Mouse (Mus musculus) MEL (cell line): Measurements from ENCODE around the gene March10. TPM values are rescaled to one million over a fixed set of nuclear protein-coding genes. Genes with fewer than 3 reads are reported as not detected.

ENCODE experiments used
- DNase-seq: peaks from one replicate; pipeline ENCODE4 v3.0.0; 2011; ENCODE audit warnings: low read depth, low spot score
- H3K27ac ChIP-seq: 2 replicates; pipeline ENCODE4 v1.5.1; 2012; ENCODE audit warnings: low read depth, mild to moderate bottlenecking, control low read depth, low read length, moderate library complexity; ENCODE audit not compliant: control insufficient read depth
- H3K27me3 ChIP-seq, 2 experiments: fragments of 150-350 bp in 1 of 2; sonication (generic) in 1 of 2; 2 replicates each; pipeline ENCODE4 v1.6.1; 2012; ENCODE audit warnings: low read length in 2 of 2, mild to moderate bottlenecking in 2 of 2, improper control_type of control experiment in 1 of 2, moderate library complexity in 1 of 2; ENCODE audit not compliant: insufficient read depth in 2 of 2, control insufficient read depth in 1 of 2
- H3K36me3 ChIP-seq, 2 experiments: 2 replicates each; pipeline ENCODE4 v1.6.1; 2012 to 2014; ENCODE audit warnings: low read length in 2 of 2, improper control_type of control experiment in 1 of 2, inconsistent platforms in 1 of 2, mild to moderate bottlenecking in 1 of 2; ENCODE audit not compliant: insufficient read depth in 2 of 2, control insufficient read depth in 1 of 2
- H3K4me1 ChIP-seq, 2 experiments: fragments of 150-350 bp in 1 of 2; sonication (generic) in 1 of 2; 2 replicates each; pipeline ENCODE4 v1.6.1; 2012; ENCODE audit warnings: low read length in 2 of 2, improper control_type of control experiment in 1 of 2, mild to moderate bottlenecking in 1 of 2; ENCODE audit not compliant: insufficient read depth in 2 of 2, control insufficient read depth in 1 of 2
- H3K4me3 ChIP-seq, 2 experiments: fragments of 150-350 bp in 1 of 2; sonication (generic) in 1 of 2; 2 replicates each; pipeline ENCODE4 v1.5.1; 2012; ENCODE audit warnings: low read depth in 2 of 2, low read length in 2 of 2, mild to moderate bottlenecking in 2 of 2, moderate library complexity in 2 of 2, control low read depth in 1 of 2, improper control_type of control experiment in 1 of 2; ENCODE audit not compliant: control insufficient read depth in 1 of 2, insufficient read depth in 1 of 2
- H3K79me2 ChIP-seq: 2 replicates; pipeline ENCODE4 v1.6.1; 2012; ENCODE audit warnings: mild to moderate bottlenecking, low read length, moderate library complexity; ENCODE audit not compliant: control insufficient read depth, poor library complexity, insufficient read depth
- H3K9ac ChIP-seq: 2 replicates; pipeline ENCODE4 v1.6.1; 2012; ENCODE audit warnings: low read depth, mild to moderate bottlenecking, control low read depth, low read length, moderate library complexity; ENCODE audit not compliant: control insufficient read depth, poor library complexity, severe bottlenecking
- H3K9me3 ChIP-seq: fragments of 150-350 bp; sonication (generic); replicated peaks from 2 replicates; pipeline ENCODE4 v1.6.1; 2012; ENCODE audit warnings: mild to moderate bottlenecking, low read length, improper control_type of control experiment, moderate library complexity; ENCODE audit not compliant: insufficient read depth
- BHLHE40 ChIP-seq: IDR thresholded peaks from 2 replicates; pipeline ENCODE4 v1.6.1; 2012; ENCODE audit warnings: low read depth, mild to moderate bottlenecking, inconsistent platforms, low read length, improper control_type of control experiment, borderline replicate concordance
- CTCF ChIP-seq, 3 experiments: IDR thresholded peaks in 2 of 3; conservative IDR thresholded peaks in 1 of 3; 2 replicates each; pipeline ENCODE4 v1.5.1; 2011 to 2012; ENCODE audit warnings: low read length in 3 of 3, low read depth in 2 of 3, mild to moderate bottlenecking in 2 of 3, improper control_type of control experiment in 1 of 3, inconsistent platforms in 1 of 3, mixed read lengths in 1 of 3, moderate library complexity in 1 of 3; ENCODE audit not compliant: control insufficient read depth in 1 of 3, insufficient read depth in 1 of 3, poor library complexity in 1 of 3, severe bottlenecking in 1 of 3
- E2F4 ChIP-seq: IDR thresholded peaks from 2 replicates; pipeline ENCODE4 v1.6.1; 2011; ENCODE audit warnings: low read depth, low read length, improper control_type of control experiment, borderline replicate concordance
- EP300 ChIP-seq, 2 experiments: IDR thresholded peaks; 2 replicates each; pipeline ENCODE4 v1.6.1; 2011; ENCODE audit warnings: improper control_type of control experiment in 2 of 2, low read length in 2 of 2, low read depth in 1 of 2, mild to moderate bottlenecking in 1 of 2
- ETS1 ChIP-seq: IDR thresholded peaks from 2 replicates; pipeline ENCODE4 v1.6.1; 2012; ENCODE audit warnings: low read depth, mild to moderate bottlenecking, inconsistent platforms, low read length, improper control_type of control experiment, moderate library complexity
- GABPA ChIP-seq: IDR thresholded peaks from 2 replicates; pipeline ENCODE4 v1.6.1; 2012; ENCODE audit warnings: low read depth, mild to moderate bottlenecking, inconsistent platforms, low read length, improper control_type of control experiment, moderate library complexity
- GATA1 ChIP-seq: IDR thresholded peaks from 2 replicates; pipeline ENCODE4 v1.6.1; 2011; ENCODE audit warnings: low read depth, low read length, improper control_type of control experiment
- JUND ChIP-seq: IDR thresholded peaks from 2 replicates; pipeline ENCODE4 v1.6.1; 2011; ENCODE audit warnings: low read depth, mild to moderate bottlenecking, improper control_type of control experiment, low read length
- MAFK ChIP-seq: IDR thresholded peaks from 2 replicates; pipeline ENCODE4 v1.6.1; 2011; ENCODE audit warnings: low read depth, mild to moderate bottlenecking, low read length, improper control_type of control experiment, borderline replicate concordance
- MAZ ChIP-seq: IDR thresholded peaks from 2 replicates; pipeline ENCODE4 v1.6.1; 2012; ENCODE audit warnings: low read depth, mild to moderate bottlenecking, inconsistent platforms, low read length, improper control_type of control experiment
- MXI1 ChIP-seq: IDR thresholded peaks from 2 replicates; pipeline ENCODE4 v1.6.1; 2011; ENCODE audit warnings: mild to moderate bottlenecking, low read depth, low read length, improper control_type of control experiment
- MYC ChIP-seq: IDR thresholded peaks from 2 replicates; pipeline ENCODE4 v1.6.1; 2011; ENCODE audit warnings: low read depth, mild to moderate bottlenecking, low read length, improper control_type of control experiment, moderate library complexity
- NELFE ChIP-seq: IDR thresholded peaks from 2 replicates; pipeline ENCODE4 v1.6.1; 2011; ENCODE audit warnings: low read depth, low read length, improper control_type of control experiment
- POLR2AphosphoS5 ChIP-seq: IDR thresholded peaks from 2 replicates; pipeline ENCODE4 v1.6.1; 2012; ENCODE audit warnings: low read depth, borderline replicate concordance, mild to moderate bottlenecking, inconsistent platforms, low read length, moderate library complexity, mixed read lengths
- RAD21 ChIP-seq: IDR thresholded peaks from 2 replicates; pipeline ENCODE4 v1.6.1; 2011; ENCODE audit warnings: mild to moderate bottlenecking, low read depth, low read length, improper control_type of control experiment
- RCOR1 ChIP-seq: IDR thresholded peaks from 2 replicates; pipeline ENCODE4 v1.6.1; 2012; ENCODE audit warnings: low read depth, mild to moderate bottlenecking, inconsistent platforms, low read length, improper control_type of control experiment
- TAL1 ChIP-seq: IDR thresholded peaks from 2 replicates; pipeline ENCODE4 v1.6.1; 2012; ENCODE audit warnings: mild to moderate bottlenecking, inconsistent platforms, low read length, moderate library complexity, mixed read lengths
- TBP ChIP-seq: IDR thresholded peaks from 2 replicates; pipeline ENCODE4 v1.8.0; 2011; ENCODE audit warnings: low read depth, low read length, improper control_type of control experiment
- ZC3H11A ChIP-seq: IDR thresholded peaks from 2 replicates; pipeline ENCODE4 v1.6.1; 2012; ENCODE audit warnings: low read depth, mild to moderate bottlenecking, inconsistent platforms, low read length, improper control_type of control experiment
- ZMIZ1 ChIP-seq: IDR thresholded peaks from 2 replicates; pipeline ENCODE4 v1.6.1; 2012; ENCODE audit warnings: low read depth, mild to moderate bottlenecking, inconsistent platforms, low read length, improper control_type of control experiment, moderate library complexity
- polyA plus RNA-seq, 2 experiments: library from polyadenylated mRNA; stranded (reverse) in 1 of 2; unstranded in 1 of 2; fragments of >175 nt in 1 of 2; fragments of >200 nt in 1 of 2; gene quantifications; 2 replicates each; pipeline versions ENCODE4 v1.2.1 to v1.2.4; 2012; ENCODE audit warnings: low replicate concordance in 2 of 2, low read depth in 1 of 2; ENCODE audit not compliant: insufficient read length in 2 of 2, insufficient read depth in 1 of 2, missing spikeins in 1 of 2
- total RNA-seq: library from RNA; depleted of rRNA; stranded (reverse); fragments of 300-350 nt; gene quantifications from 2 replicates; pipeline ENCODE4 v1.2.3, GENCODE M21; 2012

Gene March10
- total and polyA plus RNA-seq, 3 experiments: not detected

DNA sequence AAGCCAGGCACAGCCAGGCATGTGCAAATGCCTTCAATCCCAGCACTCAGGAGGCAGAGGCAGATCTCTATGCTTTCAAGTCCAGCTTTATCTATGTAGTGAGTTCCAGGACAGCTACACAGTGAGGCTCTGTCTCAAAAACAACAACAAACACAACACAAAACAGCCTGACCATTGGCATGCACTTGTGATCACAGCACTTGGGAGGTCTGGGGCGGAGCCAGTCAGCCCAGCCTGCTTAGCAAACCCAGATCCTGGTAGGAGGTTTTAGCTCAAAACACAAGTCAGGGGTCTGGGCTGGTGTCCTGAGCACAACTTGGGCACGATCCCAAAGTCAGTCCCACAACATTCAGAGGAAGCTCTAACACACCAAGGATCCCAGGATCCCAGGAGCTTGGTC is 18.2 kb upstream of the March10 start:
- no peaks in the 10 kb centered on the region for H3K9me3 ChIP-seq
- H3K36me3 ChIP-seq: no peaks in the 10 kb centered on the region
- peaks cover 0 to 3% of the 10 kb centered on the region in 2 experiments; a peak in 1 of 4 replicates for H3K27me3 ChIP-seq
- H3K79me2 ChIP-seq: no peaks in the 10 kb centered on the region
- H3K4me1 ChIP-seq: no peaks in the 10 kb centered on the region
- H3K27ac ChIP-seq: no peak overlapping the region
- H3K9ac ChIP-seq: no peak overlapping the region
- no peak for DNase-seq
- TF ChIP-seq RAD21: no peak
- no peak for TF ChIP-seq CTCF (IDR thresholded peaks at IDR 0.05 in 2 of 3, conservative IDR thresholded peaks at IDR 0.05 in 1 of 3; ENCODE audit: control insufficient read depth in 1 of 3, insufficient read depth in 1 of 3, low read depth in 2 of 3, low read length in 3 of 3, poor library complexity in 1 of 3, severe bottlenecking in 1 of 3)
- TF ChIP-seq TAL1: no peak
- no peak for TF ChIP-seq ZC3H11A
- no peak for TF ChIP-seq GATA1
- no peak for TF ChIP-seq JUND
- no peak for TF ChIP-seq ETS1
- no peak for TF ChIP-seq MXI1
- TF ChIP-seq ZMIZ1: no peak
- no peak for TF ChIP-seq MYC
- no peak for TF ChIP-seq GABPA
- no peak for TF ChIP-seq POLR2AphosphoS5
- no peak for TF ChIP-seq E2F4
- TF ChIP-seq NELFE: no peak
- TF ChIP-seq BHLHE40: no peak
- no peak for TF ChIP-seq EP300 (IDR thresholded peaks at IDR 0.05; ENCODE audit: low read depth in 1 of 2, low read length in 2 of 2)
- TF ChIP-seq RCOR1: no peak
- no peak for TF ChIP-seq TBP
- no peak for TF ChIP-seq MAZ
- no peak overlapping the region for H3K4me3 ChIP-seq

GRCm38 (mm10) chr11:105474352-105474736 is 17.8 kb upstream of the March10 start:
- Histone ChIP-seq H3K9me3 (no peaks in the 10 kb centered on the region), H3K27me3 (peaks cover 0 to 3% of the 10 kb centered on the region in 2 experiments; a peak in 1 of 4 replicates)
- no peak for TF ChIP-seq MAFK
- no peak for TF ChIP-seq MYC
- TF ChIP-seq, all 39 proteins: peak for 0
- Histone ChIP-seq H3K4me3 (no peak overlapping the region), H3K9ac (no peak overlapping the region), H3K27ac (no peak overlapping the region), H3K79me2 (no peaks in the 10 kb centered on the region), H3K4me1 (no peaks in the 10 kb centered on the region), H3K36me3 (no peaks in the 10 kb centered on the region)
- DNase-seq: no peak
